Mouse (Mus musculus) liver, postnatal 0 days (tissue): ENCODE measurements at regions not wholly inside any gene's neighbourhood (a gene's known extent, or its start where the extent isn't known, plus 50 kb on each side); places are given as distances from the start of the nearest gene placed in this dataset.
A peak's percentile ranks its signal among the peaks of the same experiment; 100 is the strongest.

Source experiments
- ATAC-seq: fragments of 200-750 bp; cut with Nextera tagmentation; 2 replicates; pipeline ENCODE4 v1.8.0; 2017; ENCODE audit warnings: mild to moderate bottlenecking, moderate library complexity
- DNase-seq: peaks from one replicate; pipeline ENCODE4 v3.0.0-alpha.2; 2016
- H3K27ac ChIP-seq: fragments of 300-500 bp; sonication (generic); 2 replicates; pipeline ENCODE4 v1.5.1; 2014; ENCODE audit warnings: antibody characterized with exemption, moderate library complexity, mild to moderate bottlenecking, low read depth
- H3K27me3 ChIP-seq: fragments of 300-500 bp; sonication (generic); 2 replicates; pipeline ENCODE4 v1.6.1; 2014; ENCODE audit warnings: low read length, control low read depth, mixed read lengths; ENCODE audit not compliant: insufficient read depth
- H3K36me3 ChIP-seq: fragments of 300-500 bp; sonication (generic); replicated peaks from 2 replicates; pipeline ENCODE4 v1.6.1; 2014; ENCODE audit warnings: mild to moderate bottlenecking, control low read depth, low read length, moderate library complexity, mixed read lengths; ENCODE audit not compliant: insufficient read depth
- H3K4me1 ChIP-seq: fragments of 300-500 bp; sonication (generic); 2 replicates; pipeline ENCODE4 v1.6.1; 2014; ENCODE audit warnings: antibody characterized with exemption, mild to moderate bottlenecking, control low read depth; ENCODE audit not compliant: insufficient read depth
- H3K4me2 ChIP-seq: fragments of 300-500 bp; sonication (generic); 2 replicates; pipeline ENCODE4 v1.6.1; 2014; ENCODE audit warnings: low read depth, mild to moderate bottlenecking, low read length, moderate library complexity, mixed read lengths
- H3K4me3 ChIP-seq: fragments of 300-500 bp; sonication (generic); 2 replicates; pipeline ENCODE4 v1.5.1; 2014; ENCODE audit warnings: low read depth, low read length
- H3K9ac ChIP-seq: fragments of 300-500 bp; sonication (generic); replicated peaks from 2 replicates; pipeline ENCODE4 v1.6.1; 2014; ENCODE audit warnings: mild to moderate bottlenecking, moderate library complexity
- H3K9me3 ChIP-seq: fragments of 300-500 bp; sonication (generic); 2 replicates; pipeline ENCODE4 v1.6.1; 2016; ENCODE audit warnings: mild to moderate bottlenecking, control low read depth, low read length, mixed read lengths
- CTCF ChIP-seq: sonication (generic); IDR thresholded peaks from 2 replicates; pipeline ENCODE4 v1.5.1; 2016; ENCODE audit warnings: antibody characterized with exemption, low read depth
- EP300 ChIP-seq: IDR thresholded peaks from 2 replicates; pipeline ENCODE4 v1.6.1; 2016; ENCODE audit warnings: antibody characterized with exemption, low read depth, mild to moderate bottlenecking
- WGBS: fragments of 180-500 bp; shearing (Covaris S2); extraction: QIAGEN DNeasy Blood & Tissue Kit; methylation state at CpG from one replicate; pipeline ENCODE4 v1.1.7; 2014; ENCODE audit not compliant: insufficient replicate concordance; 5-methylcytosine and 5-hydroxymethylcytosine counted together

- Histone ChIP-seq H3K9me3 (no peaks in the 10 kb centered on the region), H3K27me3 (no peaks in the 10 kb centered on the region), H3K4me1 (no peaks in the 10 kb centered on the region), H3K27ac (no peak overlapping the region), H3K36me3 (no peaks in the 10 kb centered on the region), H3K4me3 (no peak overlapping the region), H3K4me2 (no peak overlapping the region), H3K9ac (no peak overlapping the region)
- TF ChIP-seq CTCF, result no peak
- TF ChIP-seq EP300, result no peak
- no peak for DNase-seq
- ATAC-seq, result no peak
- 32% methylated on average over 1 of the region's 1 CpGs for WGBS
These were observed 1916.4 kb upstream of the Lrrc6 start for GRCm38 (mm10) chr15:68417142-68417541.

GRCm38 (mm10) chr15:68415401-68415925 is 1914.8 kb upstream of the Lrrc6 start:
- no peaks in the 10 kb centered on the region for H3K36me3 ChIP-seq
- H3K9ac ChIP-seq, result no peak overlapping the region
- no peak for ATAC-seq
- no peak overlapping the region for H3K4me2 ChIP-seq
- no peak overlapping the region for H3K4me3 ChIP-seq
- no peaks in the 10 kb centered on the region for H3K4me1 ChIP-seq
- H3K27ac ChIP-seq, result no peak overlapping the region
- no peaks in the 10 kb centered on the region for H3K9me3 ChIP-seq
- peak; percentile 30 for DNase-seq
- TF ChIP-seq EP300 (no peak), CTCF (peak; percentile 74)
- H3K27me3 ChIP-seq, result no peaks in the 10 kb centered on the region
- 24% methylated on average over 3 of the region's 3 CpGs for WGBS

- WGBS, result 51% methylated on average over 4 of the region's 4 CpGs
- TF ChIP-seq CTCF, result no peak
- TF ChIP-seq EP300, result no peak
- no peak for ATAC-seq
These were observed 1913.3 kb upstream of the Lrrc6 start for GRCm38 (mm10) chr15:68414047-68414446.

GRCm38 (mm10) chr15:68412697-68413096 is 1912.0 kb upstream of the Lrrc6 start:
- no peaks in the 10 kb centered on the region for H3K27me3 ChIP-seq
- no peak for DNase-seq
- no peak overlapping the region for H3K4me2 ChIP-seq
- H3K4me1 ChIP-seq, result no peaks in the 10 kb centered on the region
- no peak overlapping the region for H3K27ac ChIP-seq
- H3K4me3 ChIP-seq, result no peak overlapping the region
- H3K36me3 ChIP-seq, result no peaks in the 10 kb centered on the region
- ATAC-seq, result no peak
- H3K9ac ChIP-seq, result no peak overlapping the region
- TF ChIP-seq EP300 (no peak), CTCF (no peak)
- no peaks in the 10 kb centered on the region for H3K9me3 ChIP-seq
- 52% methylated on average over 2 of the region's 2 CpGs for WGBS

More at GRCm38 (mm10) chr15:68414047-68414446, 1913.3 kb upstream of the Lrrc6 start:
- H3K36me3 ChIP-seq, result no peaks in the 10 kb centered on the region
- H3K27me3 ChIP-seq, result no peaks in the 10 kb centered on the region
- H3K4me2 ChIP-seq, result no peak overlapping the region
- no peak overlapping the region for H3K27ac ChIP-seq
- H3K4me1 ChIP-seq, result no peaks in the 10 kb centered on the region
- H3K4me3 ChIP-seq, result no peak overlapping the region
- no peaks in the 10 kb centered on the region for H3K9me3 ChIP-seq
- no peak for DNase-seq
- H3K9ac ChIP-seq, result no peak overlapping the region

- no peak for ATAC-seq
- no peak for DNase-seq
- no peak overlapping the region for H3K4me2 ChIP-seq
- no peak overlapping the region for H3K9ac ChIP-seq
- no peaks in the 10 kb centered on the region for H3K9me3 ChIP-seq
- TF ChIP-seq CTCF (no peak), EP300 (no peak)
- H3K4me3 ChIP-seq, result no peak overlapping the region
- no peaks in the 10 kb centered on the region for H3K4me1 ChIP-seq
- H3K36me3 ChIP-seq, result no peaks in the 10 kb centered on the region
- no peaks in the 10 kb centered on the region for H3K27me3 ChIP-seq
- H3K27ac ChIP-seq, result no peak overlapping the region
- 80% methylated on average over 3 of the region's 3 CpGs for WGBS
These were observed 1911.4 kb upstream of the Lrrc6 start for GRCm38 (mm10) chr15:68412156-68412555.

GRCm38 (mm10) chr15:68403554-68404070 is 1902.9 kb upstream of the Lrrc6 start:
- Histone ChIP-seq H3K4me3 (no peak overlapping the region), H3K4me1 (no peaks in the 10 kb centered on the region), H3K9ac (no peak overlapping the region), H3K36me3 (no peaks in the 10 kb centered on the region), H3K4me2 (no peak overlapping the region), H3K27ac (no peak overlapping the region), H3K27me3 (no peaks in the 10 kb centered on the region), H3K9me3 (no peaks in the 10 kb centered on the region)
- DNase-seq (no peak), ATAC-seq (no peak)
- 90% methylated on average over 3 of the region's 3 CpGs for WGBS
- no peak for TF ChIP-seq CTCF
- no peak for TF ChIP-seq EP300
